Mouse (Mus musculus): ENCODE data around the gene Kcna7. TPM values are rescaled to one million over a fixed set of nuclear protein-coding genes. Genes with fewer than 3 reads are reported as not detected.

The Kcna7 gene
- total and polyA plus RNA-seq, 3 experiments, result 0.16 to 3.2 (median 0.39) TPM

DNA sequence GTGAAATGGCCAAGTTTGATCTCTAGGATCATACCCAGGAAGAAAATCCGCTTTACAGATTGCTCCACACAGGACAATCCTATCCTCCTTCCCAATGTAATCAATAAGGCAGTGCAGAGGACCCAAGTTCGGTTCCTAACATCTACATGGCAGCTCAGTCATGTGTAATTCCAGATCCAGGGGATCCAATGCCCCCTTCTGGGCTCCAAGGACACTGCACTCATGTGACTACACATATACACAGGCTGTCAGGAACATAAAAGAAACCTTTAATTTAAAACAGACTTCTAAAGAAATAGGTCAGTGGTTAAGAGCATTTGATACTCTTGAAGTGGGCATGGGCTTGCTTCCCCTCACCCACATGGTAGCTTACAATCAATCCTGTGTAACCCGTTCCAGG, 19.4 kb upstream of the Kcna7 start:
- Histone ChIP-seq H3K79me2 (replicated peaks; ENCODE audit: control insufficient read depth, extremely low read depth, insufficient read depth, poor library complexity, severe bottlenecking) (peaks cover 47% of the 10 kb centered on the region), H3K4me3 (replicated peaks in 1 of 3; ENCODE audit: low read depth in 2 of 3, low read length in 2 of 3, poor library complexity in 1 of 3) (no peak overlapping the region), H3K9ac (ENCODE audit: insufficient read depth, low read depth) (no peak overlapping the region), H3K36me3 (replicated peaks in 1 of 2; ENCODE audit: control insufficient read depth in 1 of 2, insufficient read depth in 1 of 2, low read length in 1 of 2) (peaks cover 86 to 97% of the 10 kb centered on the region in 2 experiments), H3K27me3 (replicated peaks) (no peaks in the 10 kb centered on the region), H3K4me2 (ENCODE audit: insufficient read depth, low read depth, poor library complexity, severe bottlenecking) (no peak overlapping the region), H3K9me3 (replicated peaks; ENCODE audit: low read length) (no peaks in the 10 kb centered on the region), H3K27ac (ENCODE audit: insufficient read depth, low read depth) (no peak overlapping the region), H3K4me1 (ENCODE audit: control insufficient read depth in 1 of 2, insufficient read depth in 2 of 2) (no peaks in the 10 kb centered on the region)
- dilution Hi-C loops (cut with MboI; ENCODE audit: extremely low pct_ligation_motif_present, extremely low pct_unique_long_range_greater_than_20kb, low sequenced_read_pairs), result no loop called here
- in situ Hi-C loops (cut with MboI; ENCODE audit: low pct_ligation_motif_present, low pct_unique_long_range_greater_than_20kb, low sequenced_read_pairs), result no loop called here
- no peak for TF ChIP-seq MAFK (IDR thresholded peaks at IDR 0.05; ENCODE audit: insufficient replicate concordance, low read length)
- no peak for TF ChIP-seq E2F4 (IDR thresholded peaks at IDR 0.05; ENCODE audit: insufficient replicate concordance, low read depth, low read length)
- TF ChIP-seq ZKSCAN1 (IDR thresholded peaks at IDR 0.05; ENCODE audit: borderline replicate concordance, low read depth, low read length), result no peak
- TF ChIP-seq GABPA (IDR thresholded peaks at IDR 0.05; ENCODE audit: insufficient replicate concordance, low read depth, low read length), result no peak
- no peak for TF ChIP-seq JUND (conservative IDR thresholded peaks at IDR 0.05; ENCODE audit: low read depth, low read length)
- TF ChIP-seq TCF12 (IDR thresholded peaks at IDR 0.05; ENCODE audit: low read depth, low read length), result no peak
- no peak for TF ChIP-seq RCOR1 (conservative IDR thresholded peaks at IDR 0.05; ENCODE audit: low read depth, low read length)
- no peak for TF ChIP-seq BHLHE40 (IDR thresholded peaks at IDR 0.05; ENCODE audit: low read depth, low read length)
- no peak for TF ChIP-seq USF1 (IDR thresholded peaks at IDR 0.05; ENCODE audit: low read depth, low read length)
- TF ChIP-seq CHD2 (IDR thresholded peaks at IDR 0.05; ENCODE audit: low read length), result no peak
- DNase-seq (ENCODE audit: extremely low read depth), result no peak

DNA sequence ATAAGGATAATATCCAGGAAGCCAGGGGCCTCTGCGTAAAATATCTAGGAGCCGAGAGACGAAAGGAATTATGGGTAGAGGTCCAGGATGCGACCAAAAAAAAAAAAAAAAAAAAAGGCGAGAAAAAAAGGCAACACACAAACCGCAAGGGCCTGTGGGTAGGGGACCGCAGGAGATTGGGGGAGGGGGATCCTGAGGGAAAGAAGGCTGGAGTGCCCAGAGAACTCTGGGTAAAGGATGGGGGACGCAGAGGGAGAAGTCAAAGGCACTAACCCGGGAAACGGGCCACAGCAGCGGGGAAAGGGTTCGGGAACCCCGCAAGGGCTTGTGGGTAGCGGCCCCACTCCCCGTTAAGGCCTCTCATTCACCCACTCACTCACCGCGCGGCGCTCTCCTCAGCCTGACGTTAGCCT, 10.3 kb upstream of the Kcna7 start:
- Histone ChIP-seq H3K36me3 (replicated peaks in 1 of 2; ENCODE audit: control insufficient read depth in 1 of 2, insufficient read depth in 1 of 2, low read length in 1 of 2) (peaks cover 26 to 41% of the 10 kb centered on the region in 2 experiments), H3K9me3 (replicated peaks; ENCODE audit: low read length) (no peaks in the 10 kb centered on the region), H3K27ac (ENCODE audit: insufficient read depth, low read depth) (peak overlapping the region; percentile 71), H3K4me1 (ENCODE audit: control insufficient read depth in 1 of 2, insufficient read depth in 2 of 2) (peaks cover 0 to 24% of the 10 kb centered on the region in 2 experiments; a peak in 2 of 4 replicates), H3K4me3 (replicated peaks in 1 of 3; ENCODE audit: low read depth in 2 of 3, low read length in 2 of 3, poor library complexity in 1 of 3) (peak overlapping the region; percentile 78 to 97 (median 89)), H3K4me2 (ENCODE audit: insufficient read depth, low read depth, poor library complexity, severe bottlenecking) (peak overlapping the region; percentile 87; the same call in 1 of the 2 replicates), H3K27me3 (replicated peaks) (no peaks in the 10 kb centered on the region), H3K9ac (ENCODE audit: insufficient read depth, low read depth) (peak overlapping the region; percentile 84), H3K79me2 (replicated peaks; ENCODE audit: control insufficient read depth, extremely low read depth, insufficient read depth, poor library complexity, severe bottlenecking) (peaks cover 44% of the 10 kb centered on the region)
- TF ChIP-seq ZNF384 (IDR thresholded peaks at IDR 0.05; ENCODE audit: low read depth, low read length) (peak; percentile 93), MAFK (IDR thresholded peaks at IDR 0.05; ENCODE audit: insufficient replicate concordance, low read length) (no peak)
- in situ Hi-C loops (cut with MboI; ENCODE audit: low pct_ligation_motif_present, low pct_unique_long_range_greater_than_20kb, low sequenced_read_pairs) (loop anchor here (10.0 kb wide), 1 partner anchor 90 kb away; no protein-coding TSS in a partner anchor), dilution Hi-C loops (cut with MboI; ENCODE audit: extremely low pct_ligation_motif_present, extremely low pct_unique_long_range_greater_than_20kb, low sequenced_read_pairs) (no loop called here)
- DNase-seq (ENCODE audit: extremely low read depth), result no peak
